Mouse (Mus musculus): ENCODE measurements around the gene Kpna7. TPM values are rescaled to one million over a fixed set of nuclear protein-coding genes. Genes with fewer than 3 reads are reported as not detected.
"Not testable (repeated sequence)": the region's sequence is repeated elsewhere in the genome, so short reads cannot be mapped to it uniquely, and the experiment has no call there.

Kpna7 gene
- polyA plus RNA-seq, 1 experiment, result not detected

DNA sequence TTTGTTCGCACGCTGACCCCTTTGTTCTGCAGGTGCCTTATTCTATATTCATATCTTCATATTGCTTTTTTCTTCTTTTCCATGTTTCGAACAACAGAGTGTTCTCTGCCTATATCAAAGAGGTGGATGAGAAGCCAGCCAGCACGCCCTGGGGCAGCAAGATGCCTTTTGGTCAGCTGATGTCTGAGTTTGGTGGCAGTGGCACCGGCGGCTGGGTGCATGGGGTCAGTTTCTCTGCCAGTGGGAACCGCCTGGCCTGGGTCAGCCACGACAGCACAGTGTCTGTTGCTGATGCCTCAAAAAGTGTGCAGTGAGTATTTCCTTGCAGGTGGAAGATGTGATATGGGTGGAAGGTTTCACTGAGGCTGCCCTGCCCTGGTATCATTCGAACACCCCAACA lies 17.1 kb upstream of the Kpna7 start:
- no peak overlapping the region for H3K27ac ChIP-seq (ENCODE audit: insufficient read depth, low read length)
- no peak overlapping the region for H3K4me3 ChIP-seq (ENCODE audit: low read depth, low read length)
- no peaks in the 10 kb centered on the region for H3K4me1 ChIP-seq (ENCODE audit: control insufficient read depth, insufficient read depth, low read length)
- no peak overlapping the region for H3K9ac ChIP-seq (ENCODE audit: low read depth, poor library complexity, severe bottlenecking)
- H3K9me3 ChIP-seq (replicated peaks; ENCODE audit: control insufficient read depth, insufficient read depth, low read length, poor library complexity, severe bottlenecking), result no peaks in the 10 kb centered on the region
- no peaks in the 10 kb centered on the region for H3K27me3 ChIP-seq (ENCODE audit: control insufficient read depth, insufficient read depth, low read length, poor library complexity, severe bottlenecking)
- peaks cover 4% of the 10 kb centered on the region; the same call in 1 of the 2 replicates for H3K36me3 ChIP-seq (ENCODE audit: control insufficient read depth, insufficient read depth, low read length, poor library complexity, severe bottlenecking)
- TF ChIP-seq EP300 (IDR thresholded peaks at IDR 0.05; ENCODE audit: insufficient read depth, low read depth, low read length) (no peak), POLR2A (IDR thresholded peaks at IDR 0.05; ENCODE audit: insufficient read depth, low read length) (no peak), CTCF (IDR thresholded peaks at IDR 0.05; ENCODE audit: low read depth, low read length) (no peak)

DNA sequence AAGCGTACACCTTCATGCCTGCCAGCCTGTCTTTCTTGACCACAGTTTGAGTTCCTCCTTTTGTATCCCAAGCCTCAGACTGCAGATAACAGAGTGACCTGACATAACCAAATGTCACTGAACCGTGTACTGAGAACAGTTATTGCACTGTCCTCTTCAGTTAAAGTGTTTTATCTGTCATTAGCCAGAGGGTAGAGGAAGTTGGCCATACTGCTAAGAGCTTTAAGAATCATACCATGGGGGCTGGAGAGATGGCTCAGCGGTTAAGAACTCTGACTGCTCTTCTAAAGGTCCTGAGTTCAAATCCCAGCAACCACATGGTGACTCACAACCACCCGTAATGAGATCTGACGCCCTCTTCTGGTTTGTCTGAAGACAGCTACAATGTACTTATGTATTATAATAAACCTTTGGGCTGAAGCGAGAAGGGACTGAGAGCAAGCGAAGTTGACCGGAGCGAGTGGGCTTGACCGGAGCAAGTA lies 14.6 kb upstream of the Kpna7 start:
- H3K9ac ChIP-seq (ENCODE audit: low read depth, poor library complexity, severe bottlenecking), result no peak overlapping the region
- H3K4me1 ChIP-seq (ENCODE audit: control insufficient read depth, insufficient read depth, low read length), result no peaks in the 10 kb centered on the region
- H3K27ac ChIP-seq (ENCODE audit: insufficient read depth, low read length), result no peak overlapping the region
- no peaks in the 10 kb centered on the region for H3K27me3 ChIP-seq (ENCODE audit: control insufficient read depth, insufficient read depth, low read length, poor library complexity, severe bottlenecking)
- H3K36me3 ChIP-seq (ENCODE audit: control insufficient read depth, insufficient read depth, low read length, poor library complexity, severe bottlenecking), result peaks cover under 1% of the 10 kb centered on the region; the same call in 1 of the 2 replicates
- no peak for TF ChIP-seq CTCF (IDR thresholded peaks at IDR 0.05; ENCODE audit: low read depth, low read length)
- TF ChIP-seq EP300 (IDR thresholded peaks at IDR 0.05; ENCODE audit: insufficient read depth, low read depth, low read length), result no peak
- no peaks in the 10 kb centered on the region for H3K9me3 ChIP-seq (replicated peaks; ENCODE audit: control insufficient read depth, insufficient read depth, low read length, poor library complexity, severe bottlenecking)
- H3K4me3 ChIP-seq (ENCODE audit: low read depth, low read length), result no peak overlapping the region

DNA sequence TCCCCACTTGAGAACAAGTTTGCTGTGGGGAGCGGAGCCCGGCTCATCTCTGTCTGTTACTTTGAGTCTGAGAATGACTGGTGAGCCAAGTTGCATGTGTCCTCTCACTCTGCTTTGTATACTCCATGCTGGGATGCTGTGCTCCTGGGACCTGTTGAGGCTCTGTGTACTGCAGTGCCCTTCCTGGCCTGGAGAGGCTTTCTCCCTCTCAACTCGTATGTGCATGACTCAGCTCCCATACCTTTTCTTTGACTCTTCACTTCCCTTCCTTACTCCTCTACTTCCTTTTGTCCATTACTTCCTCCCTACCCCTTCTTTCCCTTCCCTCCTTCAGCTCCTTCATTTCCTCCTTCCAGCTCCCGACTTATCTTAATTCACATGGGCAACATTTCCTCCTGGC lies 12.4 kb upstream of the Kpna7 start:
- no peak for TF ChIP-seq POLR2A (IDR thresholded peaks at IDR 0.05; ENCODE audit: insufficient read depth, low read length)
- TF ChIP-seq EP300 (IDR thresholded peaks at IDR 0.05; ENCODE audit: insufficient read depth, low read depth, low read length), result no peak
- no peak for TF ChIP-seq CTCF (IDR thresholded peaks at IDR 0.05; ENCODE audit: low read depth, low read length)
- H3K4me1 ChIP-seq (ENCODE audit: control insufficient read depth, insufficient read depth, low read length), result no peaks in the 10 kb centered on the region
- no peak overlapping the region for H3K9ac ChIP-seq (ENCODE audit: low read depth, poor library complexity, severe bottlenecking)
- no peak overlapping the region for H3K27ac ChIP-seq (ENCODE audit: insufficient read depth, low read length)
- H3K9me3 ChIP-seq (replicated peaks; ENCODE audit: control insufficient read depth, insufficient read depth, low read length, poor library complexity, severe bottlenecking), result no peaks in the 10 kb centered on the region
- no peak overlapping the region for H3K4me3 ChIP-seq (ENCODE audit: low read depth, low read length)
- peaks cover 6% of the 10 kb centered on the region; the same call in 1 of the 2 replicates for H3K36me3 ChIP-seq (ENCODE audit: control insufficient read depth, insufficient read depth, low read length, poor library complexity, severe bottlenecking)
- no peaks in the 10 kb centered on the region for H3K27me3 ChIP-seq (ENCODE audit: control insufficient read depth, insufficient read depth, low read length, poor library complexity, severe bottlenecking)

DNA sequence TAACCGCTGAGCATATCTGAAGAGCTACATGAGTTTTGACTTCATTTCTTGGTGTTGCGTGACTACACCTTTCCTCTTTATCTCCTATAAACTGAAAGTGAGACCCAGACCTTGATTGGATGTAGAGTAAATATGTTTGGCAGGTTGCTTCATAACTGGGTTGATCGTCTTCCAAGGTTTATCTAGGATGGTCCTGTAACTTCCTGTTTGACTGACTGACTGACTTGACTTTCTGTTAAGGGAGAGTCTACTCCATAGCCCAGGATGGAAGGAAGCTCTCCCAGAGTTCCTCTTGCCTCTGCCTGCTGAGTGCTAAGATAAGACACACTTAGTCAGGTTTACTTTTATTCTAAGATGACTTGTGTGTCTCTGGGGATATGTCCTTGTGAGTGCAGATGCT lies 6.0 kb upstream of the Kpna7 start:
- Histone ChIP-seq H3K9ac (ENCODE audit: low read depth, poor library complexity, severe bottlenecking) (no peak overlapping the region), H3K9me3 (replicated peaks; ENCODE audit: control insufficient read depth, insufficient read depth, low read length, poor library complexity, severe bottlenecking) (no peaks in the 10 kb centered on the region), H3K36me3 (ENCODE audit: control insufficient read depth, insufficient read depth, low read length, poor library complexity, severe bottlenecking) (peaks cover 10% of the 10 kb centered on the region; the same call in 1 of the 2 replicates), H3K27me3 (ENCODE audit: control insufficient read depth, insufficient read depth, low read length, poor library complexity, severe bottlenecking) (no peaks in the 10 kb centered on the region), H3K4me3 (ENCODE audit: low read depth, low read length) (no peak overlapping the region), H3K4me1 (ENCODE audit: control insufficient read depth, insufficient read depth, low read length) (no peaks in the 10 kb centered on the region), H3K27ac (ENCODE audit: insufficient read depth, low read length) (no peak overlapping the region)
- TF ChIP-seq CTCF (IDR thresholded peaks at IDR 0.05; ENCODE audit: low read depth, low read length) (no peak), EP300 (IDR thresholded peaks at IDR 0.05; ENCODE audit: insufficient read depth, low read depth, low read length) (no peak), POLR2A (IDR thresholded peaks at IDR 0.05; ENCODE audit: insufficient read depth, low read length) (no peak)

DNA sequence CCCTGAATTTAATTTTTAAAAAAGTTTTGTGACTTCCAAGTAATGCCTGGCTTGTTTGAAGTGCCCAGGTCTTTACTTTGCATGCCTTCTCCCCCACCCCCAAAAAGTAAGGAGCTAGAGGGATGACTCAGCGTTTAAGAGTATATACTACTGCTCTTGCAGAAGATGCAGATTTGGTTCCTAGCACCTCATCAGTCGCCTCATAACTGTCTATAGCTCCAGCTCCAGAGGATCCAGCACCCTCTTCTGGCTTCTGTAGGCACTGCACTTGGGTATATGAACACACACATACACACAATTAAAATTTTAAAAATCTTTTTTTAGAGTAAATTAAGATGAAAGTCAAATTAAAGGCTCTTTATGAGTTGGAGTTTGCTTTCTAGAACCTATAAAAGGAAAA lies 4.4 kb upstream of the Kpna7 start:
- Histone ChIP-seq H3K27me3 (ENCODE audit: control insufficient read depth, insufficient read depth, low read length, poor library complexity, severe bottlenecking) (no peaks in the 10 kb centered on the region), H3K36me3 (ENCODE audit: control insufficient read depth, insufficient read depth, low read length, poor library complexity, severe bottlenecking) (peaks cover 8% of the 10 kb centered on the region; the same call in 1 of the 2 replicates), H3K4me1 (ENCODE audit: control insufficient read depth, insufficient read depth, low read length) (no peaks in the 10 kb centered on the region), H3K9me3 (replicated peaks; ENCODE audit: control insufficient read depth, insufficient read depth, low read length, poor library complexity, severe bottlenecking) (no peaks in the 10 kb centered on the region), H3K27ac (ENCODE audit: insufficient read depth, low read length) (no peak overlapping the region), H3K9ac (ENCODE audit: low read depth, poor library complexity, severe bottlenecking) (no peak overlapping the region), H3K4me3 (ENCODE audit: low read depth, low read length) (no peak overlapping the region)
- no peak for TF ChIP-seq POLR2A (IDR thresholded peaks at IDR 0.05; ENCODE audit: insufficient read depth, low read length)
- no peak for TF ChIP-seq CTCF (IDR thresholded peaks at IDR 0.05; ENCODE audit: low read depth, low read length)
- no peak for TF ChIP-seq EP300 (IDR thresholded peaks at IDR 0.05; ENCODE audit: insufficient read depth, low read depth, low read length)

DNA sequence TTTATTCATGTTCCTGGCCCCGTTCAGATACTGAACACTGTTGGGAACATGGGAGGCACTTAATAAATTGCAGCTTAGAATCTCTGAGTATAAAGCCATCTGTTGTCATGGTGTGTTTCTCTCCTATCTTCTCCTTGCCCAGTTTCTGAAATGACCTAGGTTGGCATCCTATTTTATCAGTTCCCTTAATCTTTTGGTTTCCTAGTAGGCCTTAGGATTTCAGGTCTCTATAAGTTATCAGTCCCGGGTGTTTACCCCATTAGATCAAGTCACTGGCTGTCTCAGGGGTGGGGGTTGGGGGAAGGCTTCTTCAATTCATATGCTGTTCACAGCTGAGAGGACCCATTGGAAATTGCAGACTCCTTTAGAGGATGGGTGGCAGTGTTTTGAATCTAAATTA lies 992 bp upstream of the Kpna7 start:
- Histone ChIP-seq H3K9me3 (replicated peaks; ENCODE audit: control insufficient read depth, insufficient read depth, low read length, poor library complexity, severe bottlenecking) (no peaks in the 10 kb centered on the region), H3K9ac (ENCODE audit: low read depth, poor library complexity, severe bottlenecking) (no peak overlapping the region), H3K36me3 (ENCODE audit: control insufficient read depth, insufficient read depth, low read length, poor library complexity, severe bottlenecking) (0 out of 2 replicates have a peak, but pooled peaks cover 4% of the 10 kb centered on the region), H3K4me3 (ENCODE audit: low read depth, low read length) (no peak overlapping the region), H3K27me3 (ENCODE audit: control insufficient read depth, insufficient read depth, low read length, poor library complexity, severe bottlenecking) (no peaks in the 10 kb centered on the region), H3K4me1 (ENCODE audit: control insufficient read depth, insufficient read depth, low read length) (no peaks in the 10 kb centered on the region), H3K27ac (ENCODE audit: insufficient read depth, low read length) (no peak overlapping the region)
- TF ChIP-seq POLR2A (IDR thresholded peaks at IDR 0.05; ENCODE audit: insufficient read depth, low read length) (no peak), EP300 (IDR thresholded peaks at IDR 0.05; ENCODE audit: insufficient read depth, low read depth, low read length) (no peak), CTCF (IDR thresholded peaks at IDR 0.05; ENCODE audit: low read depth, low read length) (no peak)

DNA sequence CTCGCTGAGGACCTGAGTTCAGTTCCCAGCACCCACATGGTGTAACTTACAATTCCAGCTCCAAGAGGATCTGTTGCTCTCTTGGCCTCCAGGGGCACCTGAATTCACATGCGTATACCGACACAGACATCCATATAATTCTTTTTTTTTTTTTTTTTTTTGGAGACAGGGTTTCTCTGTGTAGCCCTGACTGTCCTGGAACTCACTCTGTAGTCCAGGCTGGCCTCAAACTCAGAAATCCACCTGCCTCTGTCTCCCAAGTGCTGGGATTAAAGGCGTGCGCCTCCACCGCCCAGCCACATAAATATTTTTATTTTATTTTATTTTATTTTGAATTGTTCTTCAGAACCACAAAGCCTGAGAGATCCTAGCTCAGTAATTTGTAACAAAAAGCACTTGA lies 629 bp downstream of the Kpna7 start:
- not testable (repeated sequence) for H3K27me3 ChIP-seq (ENCODE audit: control insufficient read depth, insufficient read depth, low read length, poor library complexity, severe bottlenecking); H3K4me1 ChIP-seq (ENCODE audit: control insufficient read depth, insufficient read depth, low read length); H3K36me3 ChIP-seq (ENCODE audit: control insufficient read depth, insufficient read depth, low read length, poor library complexity, severe bottlenecking); H3K9me3 ChIP-seq (replicated peaks; ENCODE audit: control insufficient read depth, insufficient read depth, low read length, poor library complexity, severe bottlenecking); H3K27ac ChIP-seq (ENCODE audit: insufficient read depth, low read length)
- Histone ChIP-seq H3K4me3 (ENCODE audit: low read depth, low read length) (peak overlapping the region; percentile 18), H3K9ac (ENCODE audit: low read depth, poor library complexity, severe bottlenecking) (peak overlapping the region; percentile 79; the same call in 1 of the 2 replicates)
